ENCODE assay signal across 24 mouse cellular contexts in the genomic region with DNA sequence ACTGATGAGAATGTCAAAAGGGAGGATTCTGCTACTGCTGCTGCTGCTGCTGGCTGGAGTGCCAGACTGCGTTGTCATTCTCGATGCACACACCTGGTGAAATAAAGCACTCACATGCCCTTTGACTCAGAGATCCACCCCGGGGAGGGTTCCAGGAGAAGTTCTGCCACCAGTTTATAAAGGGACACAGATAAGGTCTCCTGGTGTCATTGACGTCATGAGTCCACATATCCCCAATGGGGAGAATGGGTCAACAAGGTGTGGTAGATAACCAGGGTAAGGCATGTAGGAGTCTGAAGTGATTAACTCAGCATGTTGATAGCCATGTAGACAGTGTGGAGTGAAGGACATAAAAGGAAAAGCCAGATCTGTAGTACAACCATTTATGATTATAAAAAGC. TPM values are rescaled to one million over a fixed set of nuclear protein-coding genes. Genes with fewer than 3 reads are reported as not detected.
"Had no signal": no experiment of that assay in that cellular context is flagged by ENCODE, and none has a peak within 500 bp of the region (broad histone marks: within the 10 kb centered on the region; RNA-seq: fewer than 3 reads in every experiment).

No protein-coding gene starts in this region.

- H3K27ac ChIP-seq: liver, embryonic 15.5 days; lung, embryonic 15.5 days; midbrain, embryonic 10.5 days; midbrain, embryonic 12.5 days; neural tube, embryonic 13.5 days; neural tube, embryonic 15.5 days; stomach, embryonic 15.5 days had no signal

- H3K27me3 ChIP-seq: liver, embryonic 15.5 days; lung, embryonic 15.5 days; midbrain, embryonic 12.5 days; neural tube, embryonic 13.5 days; neural tube, embryonic 15.5 days; stomach, embryonic 15.5 days had no signal

- H3K4me3 ChIP-seq: liver, embryonic 15.5 days; lung, embryonic 15.5 days; midbrain, embryonic 10.5 days; midbrain, embryonic 12.5 days; myocyte; neural tube, embryonic 13.5 days; neural tube, embryonic 15.5 days; stomach, embryonic 15.5 days had no signal

- DNase-seq: liver, postnatal 0 days; lung, adult 2 months; lung, postnatal 4 days; midbrain, embryonic 14.5 days; right cerebral cortex, postnatal 14 days; spleen, adult 18-20 months; thymus, adult 2 months; thymus, postnatal 25 days; thymus, postnatal 4 days had no signal

- H3K4me1 ChIP-seq: liver, embryonic 15.5 days; midbrain, embryonic 10.5 days; midbrain, embryonic 12.5 days; neural tube, embryonic 13.5 days; neural tube, embryonic 15.5 days; stomach, embryonic 15.5 days had no signal

- ATAC-seq: liver, postnatal 0 days; lung, postnatal 0 days; midbrain, embryonic 16.5 days had no signal

- H3K9me3 ChIP-seq: liver, embryonic 15.5 days; lung, embryonic 15.5 days; midbrain, embryonic 10.5 days; midbrain, embryonic 12.5 days; neural tube, embryonic 13.5 days; neural tube, embryonic 15.5 days; stomach, embryonic 15.5 days had no signal

- H3K9ac ChIP-seq: liver, embryonic 15.5 days; liver, postnatal 0 days; lung, embryonic 15.5 days; midbrain, embryonic 12.5 days; neural tube, embryonic 13.5 days; neural tube, embryonic 15.5 days; stomach, embryonic 15.5 days had no signal

- H3K4me2 ChIP-seq: liver, embryonic 15.5 days; lung, embryonic 15.5 days; midbrain, embryonic 12.5 days; neural tube, embryonic 13.5 days; neural tube, embryonic 15.5 days; stomach, embryonic 15.5 days had no signal

- H3K36me3 ChIP-seq: liver, embryonic 15.5 days; lung, embryonic 15.5 days; midbrain, embryonic 10.5 days; midbrain, embryonic 12.5 days; neural tube, embryonic 13.5 days; neural tube, embryonic 15.5 days; stomach, embryonic 15.5 days had no signal

RNA-seq across cellular contexts. Expression of a gene that starts 14.5 kb away (rescaled TPM):
- total RNA-seq: megakaryocyte, adult 5-6 weeks; megakaryocyte-erythroid progenitor cell, adult 5-6 weeks had no signal
- polyA plus RNA-seq: liver, embryonic 15.5 days; liver, postnatal 0 days; lung, adult 2 months; lung, embryonic 15.5 days; lung, postnatal 0 days; midbrain, embryonic 10.5 days; midbrain, embryonic 12.5 days; midbrain, embryonic 14.5 days; midbrain, embryonic 16.5 days; myocyte; neural tube, embryonic 11.5 days; neural tube, embryonic 13.5 days; neural tube, embryonic 15.5 days; stomach, embryonic 15.5 days; testis, adult 2 months; thymus, adult 2 months; urinary bladder, adult 2 months had no signal

RNA-seq across cellular contexts. Expression of a gene that starts 32.2 kb away (rescaled TPM):
- total RNA-seq: megakaryocyte, adult 5-6 weeks; megakaryocyte-erythroid progenitor cell, adult 5-6 weeks had no signal
- polyA plus RNA-seq: liver, postnatal 0 days; midbrain, embryonic 16.5 days; myocyte; testis, adult 2 months had no signal

RNA-seq across cellular contexts. Expression of a gene that starts 56.9 kb away (rescaled TPM):
- total RNA-seq: megakaryocyte, adult 5-6 weeks; megakaryocyte-erythroid progenitor cell, adult 5-6 weeks had no signal
- polyA plus RNA-seq: liver, postnatal 0 days; lung, postnatal 0 days had no signal
